Mouse (Mus musculus): ENCODE measurements around the gene Insl6.

GRCm38 (mm10) chr19:29342281-29342680 is 17.1 kb upstream of the Insl6 start:
- TF ChIP-seq CTCF (conservative IDR thresholded peaks at IDR 0.05 in 1 of 2, IDR thresholded peaks at IDR 0.05 in 1 of 2; ENCODE audit: low read depth in 2 of 2, low read length in 2 of 2): no peak
- no peak for TF ChIP-seq SIN3A (IDR thresholded peaks at IDR 0.05; ENCODE audit: low read length)
- TF ChIP-seq MAZ (IDR thresholded peaks at IDR 0.05; ENCODE audit: low read depth, low read length): no peak
- TF ChIP-seq POLR2AphosphoS2 (IDR thresholded peaks at IDR 0.05; ENCODE audit: low read depth, low read length): no peak
- no peak for TF ChIP-seq CHD1 (IDR thresholded peaks at IDR 0.05; ENCODE audit: low read depth, low read length)
- TF ChIP-seq CHD2 (IDR thresholded peaks at IDR 0.05; ENCODE audit: low read length): no peak

All from CH12.LX (cell line).